Mouse (Mus musculus): ENCODE measurements around the gene Ss18l2. TPM values are rescaled to one million over a fixed set of nuclear protein-coding genes. Genes with fewer than 3 reads are reported as not detected.

The Ss18l2 gene
- polyA plus RNA-seq, 1 experiment from 2014 or later = 127 TPM

DNA sequence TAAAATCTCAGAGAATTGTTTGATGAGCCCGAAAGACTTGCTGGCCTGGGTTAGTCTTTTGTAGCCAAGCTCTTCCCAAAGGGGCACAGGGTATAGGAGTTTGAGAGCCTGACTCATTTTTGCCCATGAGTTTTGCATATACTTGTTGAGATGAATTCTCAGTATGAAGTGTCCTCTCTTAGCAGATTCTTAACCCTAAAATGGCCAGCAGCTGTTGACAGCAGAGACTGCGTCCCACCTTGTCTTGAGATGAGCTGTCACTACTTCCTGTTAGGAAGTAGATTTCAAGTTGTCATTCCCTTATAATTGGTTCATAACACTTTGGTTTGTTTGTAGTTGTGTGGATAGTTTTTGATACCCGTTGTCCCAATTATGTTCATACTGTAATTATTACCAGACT, 31.0 kb downstream of the Ss18l2 start:
- H3K9ac ChIP-seq = no peak overlapping the region
- WGBS = 94% methylated on average over 3 of the region's 3 CpGs
- no peak overlapping the region for H3K4me2 ChIP-seq
- peaks cover 33% of the 10 kb centered on the region for H3K36me3 ChIP-seq
- H3K9me3 ChIP-seq = no peaks in the 10 kb centered on the region
- ATAC-seq (ENCODE audit: insufficient read depth, low FRiP score, low read depth) = no peak
- H3K4me1 ChIP-seq = no peaks in the 10 kb centered on the region
- H3K27me3 ChIP-seq (replicated peaks) = no peaks in the 10 kb centered on the region
- H3K27ac ChIP-seq = no peak overlapping the region
- no peak overlapping the region for H3K4me3 ChIP-seq (replicated peaks)

DNA sequence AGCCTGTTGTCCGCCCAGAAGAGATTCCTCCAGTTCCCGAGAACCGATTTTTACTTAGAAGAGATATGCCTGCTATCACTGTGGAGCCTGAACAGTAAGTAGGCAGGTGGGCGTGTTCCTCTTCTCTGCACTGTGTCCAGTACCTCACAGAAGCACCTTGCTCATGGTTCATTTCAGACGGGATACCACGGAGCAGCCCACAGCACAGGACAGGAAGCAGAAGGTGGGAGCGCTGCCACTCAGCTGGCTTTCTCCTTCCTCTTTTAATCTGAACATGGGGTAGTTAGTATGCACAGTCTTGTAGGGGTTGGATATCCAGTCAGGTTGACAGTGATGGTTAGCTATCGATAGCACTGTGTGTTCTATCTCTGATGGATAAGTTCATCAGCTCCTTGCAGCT, 33.9 kb downstream of the Ss18l2 start:
- H3K4me2 ChIP-seq = no peak overlapping the region
- H3K27me3 ChIP-seq (replicated peaks) = no peaks in the 10 kb centered on the region
- no peak overlapping the region for H3K9ac ChIP-seq
- H3K9me3 ChIP-seq = no peaks in the 10 kb centered on the region
- no peak for ATAC-seq (ENCODE audit: insufficient read depth, low FRiP score, low read depth)
- H3K36me3 ChIP-seq = peaks cover 60% of the 10 kb centered on the region
- H3K4me1 ChIP-seq = no peaks in the 10 kb centered on the region
- H3K27ac ChIP-seq = no peak overlapping the region
- WGBS = 85% methylated on average over 8 of the region's 8 CpGs
- H3K4me3 ChIP-seq (replicated peaks) = no peak overlapping the region

DNA sequence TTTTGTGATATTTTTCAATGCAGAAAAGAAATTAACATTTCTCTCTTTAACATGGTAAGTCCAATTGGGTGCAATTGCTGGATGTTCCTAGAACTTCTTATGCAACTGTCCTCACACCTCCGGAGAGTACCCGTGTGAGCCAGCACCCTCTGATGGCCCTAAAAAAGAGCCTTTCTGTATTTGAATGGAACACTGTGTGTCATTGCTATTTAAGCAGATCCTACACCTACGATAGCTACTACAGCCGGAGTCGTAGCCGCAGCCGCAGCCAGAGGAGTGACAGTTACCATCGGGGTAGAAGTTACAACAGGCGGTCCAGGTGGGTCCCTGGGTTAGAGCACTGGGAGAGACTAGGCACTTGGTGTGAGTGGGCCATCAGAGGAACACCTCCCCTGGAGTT, 42.6 kb downstream of the Ss18l2 start:
- H3K27me3 ChIP-seq (replicated peaks) = no peaks in the 10 kb centered on the region
- no peak overlapping the region for H3K4me2 ChIP-seq
- H3K9ac ChIP-seq = no peak overlapping the region
- H3K4me3 ChIP-seq (replicated peaks) = no peak overlapping the region
- peaks cover 71% of the 10 kb centered on the region for H3K36me3 ChIP-seq
- ATAC-seq (ENCODE audit: insufficient read depth, low FRiP score, low read depth) = no peak
- H3K4me1 ChIP-seq = no peaks in the 10 kb centered on the region
- H3K27ac ChIP-seq = no peak overlapping the region
- WGBS = 94% methylated on average over 9 of the region's 9 CpGs
- no peaks in the 10 kb centered on the region for H3K9me3 ChIP-seq

DNA sequence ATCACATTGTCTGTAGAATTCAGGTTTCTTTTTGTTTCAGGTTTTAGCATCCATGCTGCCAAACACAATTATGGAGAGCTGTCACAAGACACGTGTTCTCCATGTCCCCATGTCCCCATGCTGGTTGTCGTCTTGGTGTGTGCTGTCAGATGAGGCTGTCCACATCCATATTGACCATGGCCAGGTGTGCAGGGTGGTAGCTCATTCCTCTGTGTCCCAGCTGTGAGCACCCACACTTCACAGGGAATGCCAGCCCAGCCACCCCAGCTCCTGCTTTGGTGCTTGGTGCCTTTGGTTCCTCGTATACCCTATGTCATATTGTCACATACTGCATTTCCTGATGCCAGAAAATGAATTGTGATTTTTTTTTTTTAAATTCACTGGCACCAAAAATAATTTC, 44.5 kb downstream of the Ss18l2 start:
- Histone ChIP-seq H3K9me3 (no peaks in the 10 kb centered on the region), H3K4me3 (replicated peaks) (no peak overlapping the region), H3K27ac (no peak overlapping the region), H3K4me2 (no peak overlapping the region), H3K36me3 (peaks cover 54% of the 10 kb centered on the region), H3K27me3 (replicated peaks) (no peaks in the 10 kb centered on the region), H3K4me1 (peaks cover 12% of the 10 kb centered on the region), H3K9ac (no peak overlapping the region)
- 91% methylated on average over 3 of the region's 3 CpGs for WGBS
- no peak for ATAC-seq (ENCODE audit: insufficient read depth, low FRiP score, low read depth)

DNA sequence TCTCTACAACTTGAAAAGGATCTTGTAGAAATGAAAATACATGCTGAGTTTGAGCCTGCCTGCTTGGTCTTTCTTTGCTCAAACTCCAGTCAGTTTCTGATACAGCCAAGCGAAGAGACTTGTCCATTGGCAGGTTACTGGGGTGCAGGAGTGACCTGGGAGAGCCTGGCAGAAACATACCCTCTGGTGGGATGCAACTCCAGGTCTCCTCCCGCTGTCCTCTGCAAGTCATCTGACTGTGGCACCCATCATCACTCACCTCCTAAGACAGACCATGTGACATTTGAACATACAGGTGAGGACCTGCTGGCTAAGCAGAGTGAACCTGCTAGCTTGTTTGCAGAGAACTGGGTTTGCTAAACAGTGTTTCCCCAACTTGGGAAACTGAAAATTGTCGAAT, 46.7 kb downstream of the Ss18l2 start:
- H3K27me3 ChIP-seq (replicated peaks) = no peaks in the 10 kb centered on the region
- no peak overlapping the region for H3K27ac ChIP-seq
- no peak overlapping the region for H3K9ac ChIP-seq
- peaks cover 32% of the 10 kb centered on the region for H3K36me3 ChIP-seq
- ATAC-seq (ENCODE audit: insufficient read depth, low FRiP score, low read depth) = no peak
- H3K4me1 ChIP-seq = peaks cover 26% of the 10 kb centered on the region
- H3K4me3 ChIP-seq (replicated peaks) = no peak overlapping the region
- 85% methylated on average over 3 of the region's 3 CpGs for WGBS
- no peaks in the 10 kb centered on the region for H3K9me3 ChIP-seq
- H3K4me2 ChIP-seq = no peak overlapping the region

DNA sequence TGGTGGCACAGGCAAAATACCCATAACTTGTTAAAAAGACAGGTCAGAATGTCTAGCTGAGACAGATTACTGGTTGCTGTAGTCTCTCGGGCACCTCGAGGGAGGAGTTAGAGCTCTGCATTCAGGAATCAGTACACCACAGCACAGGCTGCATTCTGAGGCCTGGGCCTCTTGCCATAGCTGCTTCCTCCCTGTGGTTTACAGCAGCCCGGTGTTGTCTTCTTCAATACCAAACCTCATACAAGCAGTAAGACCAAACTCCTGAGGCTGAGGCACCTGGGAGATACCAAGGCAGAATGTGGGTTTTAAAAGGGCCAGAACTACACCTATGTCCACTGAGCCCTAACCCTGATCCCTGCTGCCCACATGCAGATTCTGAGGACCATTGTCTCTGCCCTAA, 47.3 kb downstream of the Ss18l2 start:
- WGBS = 43% methylated on average over 3 of the region's 3 CpGs
- Histone ChIP-seq H3K27me3 (replicated peaks) (no peaks in the 10 kb centered on the region), H3K4me3 (replicated peaks) (no peak overlapping the region), H3K36me3 (peaks cover 26% of the 10 kb centered on the region), H3K4me2 (no peak overlapping the region), H3K9me3 (no peaks in the 10 kb centered on the region), H3K9ac (no peak overlapping the region), H3K27ac (0 out of 2 replicates have a peak overlapping the region, but pooled peaks have one; percentile 32), H3K4me1 (peaks cover 27% of the 10 kb centered on the region)
- no peak for ATAC-seq (ENCODE audit: insufficient read depth, low FRiP score, low read depth)

DNA sequence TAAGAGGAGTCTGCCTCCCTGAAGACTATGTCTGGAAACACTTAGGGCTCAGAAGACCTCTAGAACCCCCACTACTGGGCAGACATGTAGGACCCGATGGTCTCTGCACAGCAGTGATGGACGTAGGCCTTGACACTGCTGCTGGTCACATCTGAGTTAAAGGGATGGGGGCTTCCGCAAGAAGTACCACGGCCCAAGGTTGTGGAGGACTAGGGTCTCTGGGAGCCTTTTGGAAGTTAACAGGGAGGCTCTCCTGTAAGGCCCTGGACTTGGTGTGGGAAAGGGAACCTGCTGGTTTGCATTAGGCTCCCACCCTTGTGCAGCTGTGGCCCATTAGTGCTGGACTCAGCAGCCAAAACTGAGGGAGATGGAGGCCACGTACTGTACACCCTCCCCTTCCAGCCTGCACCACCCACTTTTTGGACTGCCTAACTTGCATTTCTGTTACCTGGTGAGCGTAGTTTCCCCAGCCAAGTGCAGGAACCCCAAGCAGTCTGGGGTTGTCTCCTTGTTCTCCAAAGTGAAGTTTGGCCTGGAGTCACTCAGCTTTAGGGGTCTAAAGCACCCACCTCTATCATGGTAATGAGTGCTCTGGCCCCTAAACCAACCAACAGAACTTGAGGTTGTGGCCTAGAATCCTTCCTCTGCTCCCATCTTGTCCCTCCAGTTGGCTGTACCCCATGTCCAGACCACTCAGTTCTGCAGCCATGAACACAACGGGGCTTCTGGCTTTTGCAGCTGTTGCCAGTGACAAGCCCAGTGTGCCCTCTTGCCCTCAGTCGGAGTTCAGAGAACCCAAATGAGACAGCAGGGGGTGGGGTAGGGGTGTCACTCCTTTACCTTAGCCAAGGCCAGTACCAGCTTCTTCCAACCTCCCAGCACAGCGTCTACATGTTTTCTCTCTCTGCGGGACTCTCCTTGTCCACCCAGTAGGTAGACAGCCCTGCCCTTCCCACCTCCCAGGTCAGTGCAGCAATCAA, 48.0 kb downstream of the Ss18l2 start:
- Histone ChIP-seq H3K27me3 (replicated peaks) (no peaks in the 10 kb centered on the region), H3K9me3 (no peaks in the 10 kb centered on the region), H3K36me3 (peaks cover 27% of the 10 kb centered on the region), H3K4me2 (peak overlapping the region; percentile 94), H3K4me3 (replicated peaks) (peak overlapping the region; percentile 61), H3K27ac (0 out of 2 replicates have a peak overlapping the region, but pooled peaks have one; percentile 32), H3K4me1 (peaks cover 27% of the 10 kb centered on the region), H3K9ac (no peak overlapping the region; the same call in 1 of the 2 replicates)
- no peak for ATAC-seq (ENCODE audit: insufficient read depth, low FRiP score, low read depth)
- WGBS = 48% methylated on average over 10 of the region's 10 CpGs

DNA sequence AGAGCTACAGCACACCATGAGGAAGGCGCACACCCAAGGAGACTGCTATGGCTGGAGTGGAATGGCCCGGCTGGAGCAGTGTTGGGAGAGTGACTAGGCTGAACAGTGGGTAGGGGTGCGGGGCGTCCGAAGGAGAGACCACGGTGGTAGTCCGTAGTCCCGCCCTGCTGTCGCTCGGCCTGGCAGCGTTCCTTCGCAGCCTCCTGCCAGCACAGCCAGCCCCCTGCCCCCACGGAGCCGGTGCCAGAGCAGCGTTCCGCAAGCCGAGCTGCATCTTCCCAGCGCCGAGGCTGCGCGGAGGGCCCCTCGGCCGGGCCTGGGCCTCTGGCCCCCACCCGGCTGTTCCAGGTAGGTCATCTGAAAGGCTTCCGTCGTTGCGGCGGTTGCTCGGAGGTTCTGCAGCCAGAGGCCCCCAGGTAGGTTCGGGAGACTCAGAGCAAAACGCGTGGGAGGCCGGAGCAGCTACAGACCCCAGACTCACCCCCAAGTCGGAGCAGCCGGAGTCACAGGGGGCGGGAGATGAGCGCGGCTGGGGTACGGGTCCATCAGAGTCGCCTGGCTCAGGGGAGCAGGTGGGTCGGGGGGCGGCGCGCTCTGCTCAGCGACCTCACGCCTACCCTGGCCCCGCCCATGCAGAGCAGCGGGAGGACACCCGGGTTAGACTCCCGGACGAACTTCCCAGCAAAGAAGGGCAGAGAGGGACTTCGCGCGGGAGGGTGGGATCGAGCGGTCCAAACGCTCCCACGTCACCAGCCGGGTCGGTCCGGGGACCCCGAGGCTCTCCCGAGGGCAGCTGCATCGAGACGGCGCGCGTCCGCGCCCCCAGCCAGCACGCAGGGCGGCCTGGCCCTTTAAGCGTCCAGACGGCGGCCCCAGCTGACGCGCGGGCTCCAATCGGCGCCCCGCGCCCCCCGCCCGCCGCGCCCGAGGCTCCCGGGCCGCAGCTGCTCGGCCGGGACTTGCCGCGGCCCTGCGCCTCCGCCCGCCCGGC, 49.3 kb downstream of the Ss18l2 start, which contains the start of gene Zfp651:
TSS of gene Zfp651 (plus strand) at position 240 of the 991 bp plus-strand sequence.
- Histone ChIP-seq H3K36me3 (peaks cover 26% of the 10 kb centered on the region), H3K9me3 (no peaks in the 10 kb centered on the region), H3K27ac (peak within 1 kb of the TSS; percentile 88), H3K4me2 (peak within 1 kb of the TSS; percentile 94), H3K9ac (peak within 1 kb of the TSS; percentile 71), H3K4me3 (replicated peaks) (peak within 1 kb of the TSS; percentile 61), H3K4me1 (peaks cover 27% of the 10 kb centered on the region), H3K27me3 (replicated peaks) (no peaks in the 10 kb centered on the region)
- peak; percentile 72 for ATAC-seq (ENCODE audit: insufficient read depth, low FRiP score, low read depth)
- under 1% methylated on average over 91 of the region's 97 CpGs for WGBS

DNA sequence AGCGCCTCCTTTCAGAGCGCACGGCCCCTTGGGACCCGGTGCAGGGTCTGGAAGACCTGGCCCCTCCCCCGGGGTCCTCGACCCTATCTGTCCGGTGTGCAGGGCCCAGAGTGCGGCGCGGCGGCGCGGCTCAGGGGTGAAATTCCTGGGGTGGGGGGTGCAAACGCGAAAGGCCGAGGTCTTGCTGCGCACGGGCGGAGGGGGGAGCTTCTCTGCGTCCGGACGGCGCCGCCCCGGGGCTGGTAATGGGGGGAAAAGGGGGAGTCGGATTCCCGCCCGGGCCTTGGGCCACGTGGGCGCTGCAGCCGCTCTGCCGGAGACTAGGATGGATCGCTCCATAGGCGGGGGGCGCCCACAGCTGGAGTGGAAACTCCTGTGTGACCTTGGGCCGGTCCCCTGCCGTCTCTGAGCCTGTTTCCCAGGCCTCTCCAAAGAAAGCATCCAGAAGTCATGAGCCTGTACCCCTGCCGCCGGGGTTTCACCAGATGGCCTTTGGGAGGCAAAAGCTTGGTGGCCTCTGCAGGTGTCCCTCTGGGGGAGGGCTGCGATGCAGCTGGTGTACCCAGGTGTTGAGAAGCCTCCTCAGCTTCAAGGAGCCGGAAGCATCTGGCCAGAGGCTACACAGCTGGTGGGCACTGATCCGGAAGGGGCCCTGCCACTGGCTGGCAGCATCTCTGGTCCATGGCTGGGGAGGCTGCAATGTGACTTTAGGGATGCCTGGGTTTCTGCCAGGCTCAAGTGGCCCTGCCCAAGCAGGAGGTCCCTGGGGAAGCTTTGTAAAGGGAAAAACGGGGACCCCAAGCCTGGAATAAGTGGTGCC, 50.4 kb downstream of the Ss18l2 start:
- ATAC-seq (ENCODE audit: insufficient read depth, low FRiP score, low read depth) = peak; percentile 64
- WGBS = 2% methylated on average over 43 of the region's 43 CpGs

DNA sequence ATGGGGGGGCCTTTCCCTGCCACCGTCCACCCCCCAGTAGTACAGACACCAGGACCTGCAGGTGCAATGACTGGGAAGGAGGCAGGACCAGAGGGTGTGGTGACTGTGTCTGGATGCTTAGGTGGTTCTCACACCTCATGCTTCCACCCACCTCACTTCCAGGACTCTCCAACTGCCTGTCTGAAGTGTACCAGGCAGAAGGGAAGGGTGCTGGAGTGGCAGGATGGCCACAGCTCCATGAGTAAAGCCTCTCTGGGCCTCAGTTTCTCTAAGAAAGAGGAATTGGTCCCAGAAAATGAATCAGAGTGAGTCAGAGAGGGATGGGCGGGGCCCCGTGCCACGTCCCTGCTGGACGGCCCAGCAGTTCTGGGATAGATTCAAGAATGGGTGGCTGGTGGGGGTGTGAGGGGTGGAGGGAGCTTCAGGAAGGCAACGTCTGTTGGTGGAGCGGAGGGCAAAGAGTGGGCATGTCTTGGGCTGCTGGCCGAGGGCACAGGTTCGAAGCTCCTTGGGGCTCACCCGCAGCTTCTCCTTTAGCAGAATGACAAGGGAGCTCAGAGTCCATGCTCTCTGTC, 51.0 kb downstream of the Ss18l2 start:
- Histone ChIP-seq H3K4me3 (replicated peaks) (peak overlapping the region; percentile 61), H3K4me2 (peak overlapping the region; percentile 94), H3K9me3 (no peaks in the 10 kb centered on the region), H3K4me1 (peaks cover 27% of the 10 kb centered on the region), H3K27me3 (replicated peaks) (no peaks in the 10 kb centered on the region), H3K9ac (peak overlapping the region; percentile 19; the same call in 1 of the 2 replicates), H3K36me3 (peaks cover 24% of the 10 kb centered on the region), H3K27ac (peak overlapping the region; percentile 88; the same call in 1 of the 2 replicates)
- 58% methylated on average over 10 of the region's 10 CpGs for WGBS
- ATAC-seq (ENCODE audit: insufficient read depth, low FRiP score, low read depth) = no peak

More for the DNA sequence above, 50.4 kb downstream of the Ss18l2 start:
- Histone ChIP-seq H3K4me2 (peak overlapping the region; percentile 94), H3K4me1 (peaks cover 27% of the 10 kb centered on the region), H3K4me3 (replicated peaks) (peak overlapping the region; percentile 61), H3K27me3 (replicated peaks) (no peaks in the 10 kb centered on the region), H3K9ac (peak overlapping the region; percentile 71), H3K9me3 (no peaks in the 10 kb centered on the region), H3K36me3 (peaks cover 24% of the 10 kb centered on the region), H3K27ac (peak overlapping the region; percentile 88)

Data from stomach, embryonic 15.5 days (tissue).